Mouse (Mus musculus): ENCODE data around the gene Ddx46. TPM values are rescaled to one million over a fixed set of nuclear protein-coding genes. Genes with fewer than 3 reads are reported as not detected.
"Not testable (repeated sequence)": the region's sequence is repeated elsewhere in the genome, so short reads cannot be mapped to it uniquely, and the experiment has no call there.

Ddx46 gene
- polyA plus RNA-seq, 1 experiment from 2014 or later, result 50.8 TPM

GRCm38 (mm10) chr13:55693243-55693721, 58.5 kb downstream of the Ddx46 start:
- Histone ChIP-seq H3K27me3 (ENCODE audit: control insufficient read depth, insufficient read depth, low read length) (no peaks in the 10 kb centered on the region), H3K27ac (ENCODE audit: low read depth, low read length) (peak overlapping the region; percentile 97), H3K4me1 (replicated peaks; ENCODE audit: control insufficient read depth, insufficient read depth, low read length) (no peaks in the 10 kb centered on the region; the same call in 1 of the 2 replicates), H3K9ac (ENCODE audit: low read depth, low read length) (peak overlapping the region; percentile 95), H3K4me3 (ENCODE audit: low read depth, low read length) (peak overlapping the region; percentile 82), H3K4me2 (replicated peaks; ENCODE audit: low read depth, low read length) (peak overlapping the region; percentile 71), H3K9me3 (ENCODE audit: control insufficient read depth, low read length) (no peaks in the 10 kb centered on the region), H3K36me3 (ENCODE audit: control insufficient read depth, insufficient read depth, low read length) (no peaks in the 10 kb centered on the region)
- ATAC-seq (ENCODE audit: low FRiP score) (peak; percentile 75), DNase-seq (ENCODE audit: low spot score) (peak; percentile 70)
- 0% methylated on average over 36 of the region's 70 CpGs for WGBS

- WGBS, result 27% methylated on average over 8 of the region's 8 CpGs
- DNase-seq (ENCODE audit: low spot score) (peak; percentile 33), ATAC-seq (ENCODE audit: low FRiP score) (no peak)
- no peaks in the 10 kb centered on the region for H3K27me3 ChIP-seq (ENCODE audit: control insufficient read depth, insufficient read depth, low read length)
- H3K9me3 ChIP-seq (ENCODE audit: control insufficient read depth, low read length), result no peaks in the 10 kb centered on the region
- peak overlapping the region; percentile 82 for H3K4me3 ChIP-seq (ENCODE audit: low read depth, low read length)
- H3K36me3 ChIP-seq (ENCODE audit: control insufficient read depth, insufficient read depth, low read length), result peaks cover 3% of the 10 kb centered on the region; the same call in 1 of the 2 replicates
- H3K9ac ChIP-seq (ENCODE audit: low read depth, low read length), result peak overlapping the region; percentile 95
- H3K4me1 ChIP-seq (replicated peaks; ENCODE audit: control insufficient read depth, insufficient read depth, low read length), result no peaks in the 10 kb centered on the region; the same call in 1 of the 2 replicates
- H3K4me2 ChIP-seq (replicated peaks; ENCODE audit: low read depth, low read length), result peak overlapping the region; percentile 71
- 0 out of 2 replicates have a peak overlapping the region, but pooled peaks have one; percentile 10 for H3K27ac ChIP-seq (ENCODE audit: low read depth, low read length)
Measured at GRCm38 (mm10) chr13:55694110-55694509, 59.3 kb downstream of the Ddx46 start.

- WGBS, result no CpG with 5 or more reads among the region's 3 CpGs
Measured at GRCm38 (mm10) chr13:55695989-55696388, 61.2 kb downstream of the Ddx46 start.

GRCm38 (mm10) chr13:55704301-55704700, 69.5 kb downstream of the Ddx46 start:
- ATAC-seq (ENCODE audit: low FRiP score) (no peak), DNase-seq (ENCODE audit: low spot score) (no peak)
- Histone ChIP-seq H3K9me3 (ENCODE audit: control insufficient read depth, low read length) (no peaks in the 10 kb centered on the region), H3K4me3 (ENCODE audit: low read depth, low read length) (no peak overlapping the region), H3K27me3 (ENCODE audit: control insufficient read depth, insufficient read depth, low read length) (no peaks in the 10 kb centered on the region), H3K4me2 (replicated peaks; ENCODE audit: low read depth, low read length) (no peak overlapping the region), H3K27ac (ENCODE audit: low read depth, low read length) (no peak overlapping the region), H3K4me1 (replicated peaks; ENCODE audit: control insufficient read depth, insufficient read depth, low read length) (no peaks in the 10 kb centered on the region), H3K36me3 (ENCODE audit: control insufficient read depth, insufficient read depth, low read length) (peaks cover 13% of the 10 kb centered on the region), H3K9ac (ENCODE audit: low read depth, low read length) (no peak overlapping the region)
- WGBS, result 94% methylated on average over 4 of the region's 4 CpGs

More at GRCm38 (mm10) chr13:55695989-55696388, 61.2 kb downstream of the Ddx46 start:
- not testable (repeated sequence) for H3K27ac ChIP-seq (ENCODE audit: low read depth, low read length); H3K9ac ChIP-seq (ENCODE audit: low read depth, low read length); DNase-seq (ENCODE audit: low spot score); H3K4me3 ChIP-seq (ENCODE audit: low read depth, low read length); H3K9me3 ChIP-seq (ENCODE audit: control insufficient read depth, low read length); H3K4me2 ChIP-seq (replicated peaks; ENCODE audit: low read depth, low read length); H3K27me3 ChIP-seq (ENCODE audit: control insufficient read depth, insufficient read depth, low read length); H3K4me1 ChIP-seq (replicated peaks; ENCODE audit: control insufficient read depth, insufficient read depth, low read length); ATAC-seq (ENCODE audit: low FRiP score)
- H3K36me3 ChIP-seq (ENCODE audit: control insufficient read depth, insufficient read depth, low read length), result peaks cover 12% of the 10 kb centered on the region

- H3K4me3 ChIP-seq (ENCODE audit: low read depth, low read length), result no peak overlapping the region
- no peak for DNase-seq (ENCODE audit: low spot score)
- H3K27me3 ChIP-seq (ENCODE audit: control insufficient read depth, insufficient read depth, low read length), result no peaks in the 10 kb centered on the region
- H3K36me3 ChIP-seq (ENCODE audit: control insufficient read depth, insufficient read depth, low read length), result no peaks in the 10 kb centered on the region
- WGBS, result 89% methylated on average over 3 of the region's 3 CpGs
- ATAC-seq (ENCODE audit: low FRiP score), result no peak
- no peaks in the 10 kb centered on the region for H3K9me3 ChIP-seq (ENCODE audit: control insufficient read depth, low read length)
- no peak overlapping the region for H3K27ac ChIP-seq (ENCODE audit: low read depth, low read length)
- H3K9ac ChIP-seq (ENCODE audit: low read depth, low read length), result no peak overlapping the region
- H3K4me1 ChIP-seq (replicated peaks; ENCODE audit: control insufficient read depth, insufficient read depth, low read length), result no peaks in the 10 kb centered on the region
- no peak overlapping the region for H3K4me2 ChIP-seq (replicated peaks; ENCODE audit: low read depth, low read length)
Measured at GRCm38 (mm10) chr13:55712846-55713245, 78.0 kb downstream of the Ddx46 start.

- Histone ChIP-seq H3K9ac (ENCODE audit: low read depth, low read length) (peak within 1 kb of the TSS; percentile 94), H3K36me3 (ENCODE audit: control insufficient read depth, insufficient read depth, low read length) (no peaks in the 10 kb centered on the region), H3K4me1 (replicated peaks; ENCODE audit: control insufficient read depth, insufficient read depth, low read length) (no peaks in the 10 kb centered on the region), H3K4me3 (ENCODE audit: low read depth, low read length) (peak within 1 kb of the TSS; percentile 80), H3K9me3 (ENCODE audit: control insufficient read depth, low read length) (no peaks in the 10 kb centered on the region), H3K27me3 (ENCODE audit: control insufficient read depth, insufficient read depth, low read length) (no peaks in the 10 kb centered on the region), H3K4me2 (replicated peaks; ENCODE audit: low read depth, low read length) (peak within 1 kb of the TSS; percentile 43), H3K27ac (ENCODE audit: low read depth, low read length) (peak within 1 kb of the TSS; percentile 87)
- ATAC-seq (ENCODE audit: low FRiP score) (peak; percentile 94), DNase-seq (ENCODE audit: low spot score) (peak; percentile 91)
- WGBS, result 1% methylated on average over 48 of the region's 63 CpGs
Measured at GRCm38 (mm10) chr13:55714501-55715166, 79.8 kb downstream of the Ddx46 start, which contains the start of gene Txndc15. Gene Txndc15 (plus strand): TSS chr13:55714650.

GRCm38 (mm10) chr13:55715167-55715512, 80.3 kb downstream of the Ddx46 start:
- Histone ChIP-seq H3K4me3 (ENCODE audit: low read depth, low read length) (peak overlapping the region; percentile 80), H3K9me3 (ENCODE audit: control insufficient read depth, low read length) (no peaks in the 10 kb centered on the region), H3K36me3 (ENCODE audit: control insufficient read depth, insufficient read depth, low read length) (no peaks in the 10 kb centered on the region), H3K9ac (ENCODE audit: low read depth, low read length) (peak overlapping the region; percentile 94), H3K27me3 (ENCODE audit: control insufficient read depth, insufficient read depth, low read length) (no peaks in the 10 kb centered on the region), H3K4me1 (replicated peaks; ENCODE audit: control insufficient read depth, insufficient read depth, low read length) (no peaks in the 10 kb centered on the region), H3K27ac (ENCODE audit: low read depth, low read length) (peak overlapping the region; percentile 87), H3K4me2 (replicated peaks; ENCODE audit: low read depth, low read length) (peak overlapping the region; percentile 43)
- 16% methylated on average over 5 of the region's 5 CpGs for WGBS
- no peak; the same call in 1 of the 2 replicates for ATAC-seq (ENCODE audit: low FRiP score)
- DNase-seq (ENCODE audit: low spot score), result no peak

GRCm38 (mm10) chr13:55715908-55716510, 81.2 kb downstream of the Ddx46 start:
- H3K9ac ChIP-seq (ENCODE audit: low read depth, low read length), result no peak overlapping the region
- no peak overlapping the region for H3K4me2 ChIP-seq (replicated peaks; ENCODE audit: low read depth, low read length)
- no peak overlapping the region for H3K27ac ChIP-seq (ENCODE audit: low read depth, low read length)
- ATAC-seq (ENCODE audit: low FRiP score), result no peak
- H3K27me3 ChIP-seq (ENCODE audit: control insufficient read depth, insufficient read depth, low read length), result no peaks in the 10 kb centered on the region
- H3K9me3 ChIP-seq (ENCODE audit: control insufficient read depth, low read length), result no peaks in the 10 kb centered on the region
- H3K36me3 ChIP-seq (ENCODE audit: control insufficient read depth, insufficient read depth, low read length), result no peaks in the 10 kb centered on the region
- WGBS, result 91% methylated on average over 7 of the region's 7 CpGs
- no peak for DNase-seq (ENCODE audit: low spot score)
- peak overlapping the region; percentile 80; the same call in 1 of the 2 replicates for H3K4me3 ChIP-seq (ENCODE audit: low read depth, low read length)
- no peaks in the 10 kb centered on the region for H3K4me1 ChIP-seq (replicated peaks; ENCODE audit: control insufficient read depth, insufficient read depth, low read length)

Data from hindbrain, embryonic 11.5 days (tissue).